Mouse (Mus musculus) ovary, postnatal 14 days (tissue): ENCODE results near the gene Hmgn1.
"Not testable (repeated sequence)": the region's sequence is repeated elsewhere in the genome, so short reads cannot be mapped to it uniquely, and the experiment has no call there.

Experiments used
- DNase-seq: peaks from one replicate; pipeline ENCODE4 v3.0.0; 2022; ENCODE audit warnings: low spot score

The Hmgn1 gene

GRCm38 (mm10) chr16:96127657-96128344 is at the start of gene Hmgn1:
TSS of gene Hmgn1 (minus strand) at chr16:96127729.
- DNase-seq, result peak; percentile 94

GRCm38 (mm10) chr16:96175399-96175798 is 47.9 kb upstream of the Hmgn1 start:
- no peak for DNase-seq

GRCm38 (mm10) chr16:96173648-96174047 is 46.1 kb upstream of the Hmgn1 start:
- DNase-seq, result no peak

DNA sequence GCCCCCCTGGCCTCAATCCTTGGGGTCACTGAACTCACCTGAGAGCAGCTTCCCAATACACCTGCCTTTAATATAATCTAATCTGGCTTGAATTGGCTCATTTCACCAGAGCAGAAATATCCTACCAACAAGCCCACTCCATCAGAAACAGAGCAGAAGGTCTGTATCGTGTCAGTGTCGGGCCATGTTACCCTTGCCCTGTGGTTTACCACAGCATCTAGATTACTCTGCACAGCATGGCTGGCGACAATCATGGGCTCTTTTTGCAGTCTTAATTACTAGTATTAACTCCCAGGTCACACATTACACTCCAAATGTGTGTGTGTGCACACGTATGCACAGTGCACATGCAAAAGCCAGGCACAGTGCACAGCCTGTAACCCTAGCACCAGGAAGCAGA is 41.3 kb upstream of the Hmgn1 start:
- DNase-seq, result no peak

GRCm38 (mm10) chr16:96165723-96166264 is 38.3 kb upstream of the Hmgn1 start:
- DNase-seq, result no peak

- no peak for DNase-seq
Observed at GRCm38 (mm10) chr16:96161336-96161735, 33.8 kb upstream of the Hmgn1 start.

- no peak for DNase-seq
Observed at GRCm38 (mm10) chr16:96160927-96161326, 33.4 kb upstream of the Hmgn1 start.

GRCm38 (mm10) chr16:96159794-96160346 is 32.3 kb upstream of the Hmgn1 start:
- no peak for DNase-seq

DNA sequence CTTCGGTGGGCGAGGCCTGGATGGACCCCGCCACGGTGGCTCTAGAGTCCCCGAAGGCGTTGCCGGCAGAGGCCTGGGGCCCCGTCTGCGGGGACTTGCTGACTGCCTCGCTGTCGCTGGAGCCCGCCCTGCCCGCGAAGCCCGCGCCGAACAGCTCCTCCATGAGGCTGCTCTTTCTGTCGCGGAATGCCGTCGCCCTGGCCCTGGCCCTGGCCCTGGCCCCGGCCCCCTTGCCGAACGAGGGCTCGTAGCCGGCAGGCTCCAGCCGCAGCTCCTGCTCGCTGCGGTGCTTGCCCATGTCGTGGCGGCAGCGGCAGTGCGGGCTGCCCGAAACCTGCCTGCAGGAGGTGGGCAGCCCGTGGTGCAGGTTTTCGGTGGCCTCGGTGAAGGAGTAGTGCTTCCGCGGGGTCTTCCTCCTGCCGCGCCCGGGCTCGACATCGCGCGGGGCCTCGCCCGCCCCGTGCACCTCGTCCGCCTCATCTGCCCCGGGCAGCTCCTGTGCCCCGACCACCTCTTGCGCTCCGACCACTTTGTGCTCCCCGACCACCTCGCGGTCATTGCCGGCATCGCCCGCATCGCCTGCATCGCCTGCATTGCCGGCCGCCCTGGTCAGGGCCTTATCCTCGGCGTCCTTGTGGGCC is 31.7 kb upstream of the Hmgn1 start:
- peak; percentile 62 for DNase-seq

DNA sequence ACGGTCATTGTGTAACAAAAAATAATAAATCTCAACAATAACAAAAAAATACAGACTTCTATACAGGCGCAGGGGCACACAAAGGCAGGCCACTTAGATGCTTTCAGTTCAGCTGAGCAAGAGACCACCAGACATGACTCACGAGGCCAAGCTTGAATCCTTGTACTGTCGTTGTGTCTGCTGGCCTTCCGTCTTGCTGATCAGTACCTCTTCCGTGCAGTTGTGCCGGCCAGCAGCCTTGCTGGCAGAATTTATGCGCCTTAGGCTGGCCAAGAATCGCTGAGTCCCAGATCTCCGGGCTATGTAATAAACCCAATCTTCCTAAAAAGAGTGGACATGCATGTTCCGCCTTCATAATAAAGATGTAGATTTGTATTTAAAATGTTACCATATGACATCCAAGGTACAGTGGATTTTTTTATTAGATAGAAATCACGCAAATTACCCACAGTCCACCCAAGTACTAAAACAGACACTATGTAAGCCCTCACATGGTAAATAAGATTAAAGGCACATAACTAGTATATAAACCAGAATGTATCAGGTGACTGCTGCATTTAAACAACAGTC is 31.1 kb upstream of the Hmgn1 start:
- no peak for DNase-seq

GRCm38 (mm10) chr16:96157171-96157570 is 29.6 kb upstream of the Hmgn1 start:
- DNase-seq, result no peak

GRCm38 (mm10) chr16:96156019-96156418 is 28.5 kb upstream of the Hmgn1 start:
- no peak for DNase-seq

GRCm38 (mm10) chr16:96154476-96154875 is 26.9 kb upstream of the Hmgn1 start:
- no peak for DNase-seq

GRCm38 (mm10) chr16:96151551-96151950 is 24.0 kb upstream of the Hmgn1 start:
- peak; percentile 68 for DNase-seq

GRCm38 (mm10) chr16:96150995-96151394 is 23.5 kb upstream of the Hmgn1 start:
- DNase-seq, result no peak

GRCm38 (mm10) chr16:96149311-96149710 is 21.8 kb upstream of the Hmgn1 start:
- no peak for DNase-seq

- no peak for DNase-seq
Observed at GRCm38 (mm10) chr16:96148834-96149233, 21.3 kb upstream of the Hmgn1 start.

DNA sequence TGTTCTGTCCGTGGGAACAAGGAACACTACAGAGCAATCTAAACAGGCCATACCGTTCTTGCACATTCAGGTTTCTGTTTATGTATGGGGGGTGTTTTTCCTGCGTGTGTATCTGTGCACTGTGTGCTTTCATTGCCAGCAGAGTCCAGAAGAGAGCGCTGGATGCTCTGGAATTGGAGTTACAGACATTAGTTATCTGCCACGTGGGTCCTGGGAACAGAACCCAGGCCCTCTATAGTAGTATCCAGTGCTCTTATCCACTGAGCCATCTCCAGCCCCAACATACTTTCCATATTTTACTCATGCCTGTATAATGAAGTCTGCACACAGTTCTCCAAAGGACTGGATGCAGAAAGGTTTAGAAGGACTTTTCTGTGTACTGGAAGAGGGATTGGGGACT is 18.3 kb upstream of the Hmgn1 start:
- DNase-seq, result no peak

DNA sequence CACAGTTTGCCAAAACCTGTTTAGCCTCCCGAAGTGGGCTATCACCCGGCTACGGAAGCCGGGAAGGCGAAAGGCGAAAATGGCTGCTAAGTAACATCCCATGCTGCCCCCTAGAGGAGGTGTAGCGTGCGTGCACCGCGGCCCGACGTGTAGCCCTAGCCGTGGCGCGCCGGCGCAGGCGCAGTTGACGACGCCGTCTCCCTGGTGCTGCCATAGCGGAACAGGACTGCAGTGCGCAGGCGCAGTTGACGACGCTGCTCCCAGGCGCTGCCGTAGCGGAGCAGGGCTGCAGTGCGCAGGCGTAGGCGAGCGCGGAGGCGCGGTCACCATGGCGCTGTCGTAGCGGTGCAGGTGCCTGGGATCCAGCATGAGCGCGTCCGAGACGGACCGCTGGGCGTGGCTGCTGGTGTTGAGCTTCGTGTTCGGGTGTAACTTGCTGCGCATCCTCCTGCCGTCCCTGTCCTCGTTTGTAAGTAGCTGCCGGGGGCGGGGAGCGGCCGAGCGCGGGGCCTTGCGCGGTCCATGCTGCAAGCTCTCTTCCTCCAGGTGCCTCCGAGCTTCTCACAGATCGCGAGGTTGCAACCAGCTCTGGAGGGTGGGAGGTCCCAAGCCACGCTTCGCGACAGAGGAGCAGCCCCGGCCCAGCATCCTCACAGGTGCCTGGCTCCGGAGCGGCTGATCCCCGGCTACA is 17.7 kb upstream of the Hmgn1 start, which contains the start of gene Wrb:
TSS of gene Wrb (plus strand) at position 298 of the 691 bp plus-strand sequence.
- DNase-seq, result peak; percentile 100

DNA sequence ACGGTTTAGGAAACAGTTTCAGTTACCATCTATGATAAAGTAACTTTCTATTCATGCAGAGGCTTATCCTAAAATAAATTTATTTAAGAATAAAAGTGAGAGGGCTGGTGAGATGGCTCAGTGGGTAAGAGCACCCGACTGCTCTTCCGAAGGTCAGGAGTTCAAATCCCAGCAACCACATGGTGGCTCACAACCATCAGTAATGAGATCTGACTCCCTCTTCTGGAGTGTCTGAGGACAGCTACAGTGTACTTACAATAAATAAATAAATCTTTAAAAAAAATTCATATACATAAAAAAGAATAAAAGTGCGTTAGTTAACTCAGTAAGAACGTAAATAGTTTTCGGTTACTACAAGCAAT is 17.2 kb upstream of the Hmgn1 start:
- DNase-seq, result not testable (repeated sequence)

- DNase-seq, result no peak
Observed at GRCm38 (mm10) chr16:96128466-96128865, 937 bp upstream of the Hmgn1 start.

DNA sequence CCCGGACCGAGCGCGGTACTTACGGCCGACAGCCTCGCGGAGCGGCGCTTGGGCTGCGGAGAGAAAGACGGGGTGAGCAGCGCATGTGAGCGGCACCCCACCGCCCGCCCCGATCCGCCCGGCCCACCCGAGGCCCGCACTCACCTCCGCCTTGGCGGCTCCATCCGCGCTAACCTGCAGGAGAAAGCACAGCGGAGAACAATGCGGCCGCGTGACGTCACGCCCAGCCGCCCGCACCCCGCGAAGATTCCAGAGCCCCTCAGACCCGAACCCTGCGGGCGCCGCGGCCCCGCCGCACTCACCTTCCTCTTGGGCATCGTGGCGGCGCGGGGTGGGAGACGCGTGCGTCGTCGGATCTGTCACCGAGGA is 257 bp downstream of the Hmgn1 start:
- DNase-seq, result no peak
